Mouse (Mus musculus) forebrain, embryonic 12.5 days (tissue): Measurements from ENCODE around the gene Efna5. TPM values are rescaled to one million over a fixed set of nuclear protein-coding genes. Genes with fewer than 3 reads are reported as not detected.

ENCODE experiments used
- ATAC-seq: fragments of 200-750 bp; cut with Nextera tagmentation; 2 replicates; pipeline ENCODE4 v1.8.0; 2017; ENCODE audit warnings: moderate TSS enrichment; ENCODE audit not compliant: low FRiP score
- H3K27ac ChIP-seq: fragments of 300-500 bp; sonication (generic); 2 replicates; pipeline ENCODE4 v1.5.1; 2016; ENCODE audit warnings: mild to moderate bottlenecking
- H3K27me3 ChIP-seq: fragments of 300-500 bp; sonication (generic); 2 replicates; pipeline ENCODE4 v1.6.1; 2016; ENCODE audit warnings: mild to moderate bottlenecking
- H3K36me3 ChIP-seq: fragments of 300-500 bp; sonication (generic); replicated peaks from 2 replicates; pipeline ENCODE4 v1.6.1; 2016; ENCODE audit warnings: mild to moderate bottlenecking
- H3K4me1 ChIP-seq: fragments of 300-500 bp; sonication (generic); 2 replicates; pipeline ENCODE4 v1.6.1; 2016
- H3K4me2 ChIP-seq: fragments of 300-500 bp; sonication (generic); 2 replicates; pipeline ENCODE4 v1.6.1; 2016; ENCODE audit warnings: mild to moderate bottlenecking, moderate library complexity
- H3K4me3 ChIP-seq: fragments of 300-500 bp; sonication (generic); replicated peaks from 2 replicates; pipeline ENCODE4 v1.5.1; 2016; ENCODE audit warnings: mild to moderate bottlenecking
- H3K9ac ChIP-seq: fragments of 300-500 bp; sonication (generic); 2 replicates; pipeline ENCODE4 v1.6.1; 2016; ENCODE audit warnings: mild to moderate bottlenecking
- H3K9me3 ChIP-seq: fragments of 300-500 bp; sonication (generic); 2 replicates; pipeline ENCODE4 v1.6.1; 2016
- WGBS: fragments of 180-500 bp; shearing (Covaris S2); methylation state at CpG from one replicate; pipeline ENCODE4 v1.1.7; 2016; 5-methylcytosine and 5-hydroxymethylcytosine counted together
- polyA plus RNA-seq: library from polyadenylated mRNA; unstranded; fragments of >200 nt; fragmentation: Nextera tagmentation; extraction: Ambion mirVana; gene quantifications from 2 replicates; pipeline ENCODE4 v1.2.1, GENCODE M21; 2016

Gene Efna5
- polyA plus RNA-seq, 1 experiment from 2014 or later, result 45.7 TPM

DNA sequence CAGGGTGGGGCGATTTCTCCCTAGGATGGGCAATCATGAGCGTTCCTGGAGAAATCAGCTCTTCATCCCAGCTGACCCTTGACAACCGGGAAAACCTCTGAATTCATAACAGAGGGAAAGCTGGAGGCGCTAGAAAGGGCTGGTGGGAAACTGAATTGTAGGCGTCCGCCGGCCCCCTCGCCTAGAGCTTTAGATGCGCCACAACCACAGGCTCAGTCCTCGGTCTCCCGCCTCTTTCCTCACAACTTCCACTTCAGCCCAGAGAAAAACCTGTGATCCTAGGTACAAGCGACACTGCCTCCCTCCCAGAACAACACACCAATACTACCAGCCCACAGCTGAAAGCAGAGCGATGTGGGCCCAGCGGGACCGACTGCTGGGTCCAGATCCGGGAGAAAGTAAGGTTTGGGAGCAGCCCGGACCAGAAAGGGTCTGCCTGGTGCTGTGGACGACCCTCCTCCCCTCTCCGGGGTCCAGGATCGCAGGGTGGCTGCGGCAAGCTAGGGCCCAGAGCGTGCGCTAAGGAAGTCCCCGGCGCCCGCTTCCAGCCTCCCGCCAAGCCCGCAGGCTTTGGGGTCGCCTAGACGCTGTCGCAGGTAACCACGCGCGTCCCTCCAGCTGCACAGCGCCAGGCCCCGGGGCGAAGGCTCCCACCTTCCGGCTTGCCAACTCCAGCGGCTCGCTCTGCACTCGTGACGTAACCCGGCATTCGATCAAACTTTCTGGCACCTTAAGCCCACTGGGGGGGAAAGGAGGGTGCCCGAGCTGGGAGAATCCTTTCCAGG lies 1.4 kb downstream of the Efna5 start:
- H3K9ac ChIP-seq, result peak overlapping the region; percentile 91
- H3K4me1 ChIP-seq, result peaks cover 21% of the 10 kb centered on the region
- H3K4me2 ChIP-seq, result peak overlapping the region; percentile 80
- H3K4me3 ChIP-seq, result peak overlapping the region; percentile 86
- WGBS, result under 1% methylated on average over 45 of the region's 45 CpGs
- H3K36me3 ChIP-seq, result no peaks in the 10 kb centered on the region
- no peaks in the 10 kb centered on the region for H3K9me3 ChIP-seq
- peak overlapping the region; percentile 93 for H3K27ac ChIP-seq
- peaks cover 22% of the 10 kb centered on the region for H3K27me3 ChIP-seq
- peak; percentile 3 for ATAC-seq

DNA sequence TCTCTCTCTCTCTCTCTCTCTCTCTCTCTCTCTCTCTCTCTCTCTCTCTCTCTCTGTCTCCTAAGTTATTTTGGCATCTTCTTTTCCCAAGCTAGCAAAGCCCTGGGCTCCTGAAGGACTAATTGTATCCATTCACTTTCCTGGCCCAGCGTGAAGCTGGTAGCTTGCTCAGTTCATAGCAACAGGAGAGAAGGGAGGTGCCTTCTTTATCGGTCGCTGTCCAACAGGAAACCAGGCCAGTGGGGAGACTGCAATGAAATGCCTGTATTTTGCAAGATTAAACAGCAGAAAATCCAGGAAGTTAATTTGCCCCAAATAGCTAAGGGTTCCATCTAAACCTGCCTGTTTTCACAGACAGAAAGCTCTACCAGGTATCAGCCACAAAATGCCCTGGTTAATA lies 5.4 kb downstream of the Efna5 start:
- no peak for ATAC-seq
- H3K4me1 ChIP-seq, result peaks cover 44% of the 10 kb centered on the region
- no peaks in the 10 kb centered on the region for H3K36me3 ChIP-seq
- no peak overlapping the region for H3K4me3 ChIP-seq
- WGBS, result 4% methylated on average over 3 of the region's 3 CpGs
- no peak overlapping the region for H3K9ac ChIP-seq
- H3K4me2 ChIP-seq, result no peak overlapping the region
- H3K27ac ChIP-seq, result no peak overlapping the region
- no peaks in the 10 kb centered on the region for H3K9me3 ChIP-seq
- H3K27me3 ChIP-seq, result peaks cover 44% of the 10 kb centered on the region

DNA sequence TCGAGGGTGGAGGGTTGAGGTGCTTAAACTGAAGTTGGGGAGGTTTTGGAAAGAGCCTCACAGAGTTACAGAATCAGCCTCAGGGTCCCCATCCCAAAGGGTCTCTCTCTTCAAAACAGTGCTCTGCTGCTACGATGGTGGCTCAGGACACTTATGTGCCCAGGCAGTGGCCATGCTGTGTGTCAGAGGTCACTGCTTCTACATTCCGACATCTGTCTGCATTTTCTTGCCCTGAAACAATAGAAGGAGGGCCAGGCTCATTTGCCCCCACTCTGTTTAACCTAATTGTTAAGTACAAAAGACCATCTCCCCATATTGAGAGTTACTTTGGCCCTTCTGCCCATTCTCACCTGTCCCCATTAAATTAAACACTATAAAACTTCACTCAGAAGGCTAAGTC lies 9.2 kb downstream of the Efna5 start:
- no peak overlapping the region for H3K9ac ChIP-seq
- peaks cover 42% of the 10 kb centered on the region for H3K27me3 ChIP-seq
- no peaks in the 10 kb centered on the region for H3K9me3 ChIP-seq
- H3K4me2 ChIP-seq, result peak overlapping the region; percentile 6; the same call in 1 of the 2 replicates
- ATAC-seq, result peak; percentile 36; the same call in 1 of the 2 replicates
- 5% methylated on average over 3 of the region's 3 CpGs for WGBS
- no peak overlapping the region for H3K27ac ChIP-seq
- peaks cover 39% of the 10 kb centered on the region for H3K4me1 ChIP-seq
- H3K4me3 ChIP-seq, result no peak overlapping the region
- H3K36me3 ChIP-seq, result no peaks in the 10 kb centered on the region

DNA sequence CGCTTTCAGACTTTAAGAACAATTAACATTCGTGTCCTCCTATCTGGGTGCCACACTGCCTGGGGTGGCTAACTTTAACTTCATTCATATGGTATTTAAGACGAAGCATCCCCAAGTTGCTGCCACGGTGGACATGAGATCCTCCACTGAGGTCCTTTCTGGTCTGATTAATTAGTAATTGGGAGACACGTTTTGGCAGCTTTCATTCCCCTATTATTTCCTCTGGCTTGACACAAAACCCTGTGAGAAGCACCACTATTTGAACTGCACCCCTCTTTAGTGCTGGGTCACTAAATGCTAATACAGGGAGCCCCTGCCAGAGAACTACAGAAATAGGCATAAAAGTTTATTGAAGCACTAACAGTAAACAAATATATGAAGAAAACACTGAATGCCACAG lies 9.9 kb downstream of the Efna5 start:
- ATAC-seq, result peak; percentile 71
- no peak overlapping the region for H3K9ac ChIP-seq
- 9% methylated on average over 5 of the region's 5 CpGs for WGBS
- no peak overlapping the region for H3K4me3 ChIP-seq
- H3K4me2 ChIP-seq, result no peak overlapping the region
- peaks cover 43% of the 10 kb centered on the region for H3K27me3 ChIP-seq
- H3K27ac ChIP-seq, result no peak overlapping the region
- no peaks in the 10 kb centered on the region for H3K36me3 ChIP-seq
- H3K9me3 ChIP-seq, result no peaks in the 10 kb centered on the region
- peaks cover 37% of the 10 kb centered on the region for H3K4me1 ChIP-seq

DNA sequence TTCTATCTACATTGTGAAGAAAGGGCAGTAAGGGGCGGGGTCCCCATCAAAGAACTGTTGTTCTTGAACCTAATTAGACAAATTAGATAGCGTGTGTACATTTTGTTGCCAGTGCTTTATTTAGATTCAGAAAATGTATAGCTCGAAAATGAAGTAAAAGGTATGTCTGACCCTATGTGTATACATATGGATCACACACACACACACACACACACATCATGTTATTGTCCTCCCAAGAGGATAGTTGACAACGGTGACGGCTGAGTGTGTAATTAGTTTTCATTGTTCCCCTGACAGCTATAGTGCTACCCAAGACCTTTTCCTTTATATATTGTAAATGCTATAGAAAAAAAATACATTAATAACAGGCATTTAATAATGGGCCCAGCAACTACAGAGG lies 10.7 kb downstream of the Efna5 start:
- 27% methylated on average over 5 of the region's 5 CpGs for WGBS

DNA sequence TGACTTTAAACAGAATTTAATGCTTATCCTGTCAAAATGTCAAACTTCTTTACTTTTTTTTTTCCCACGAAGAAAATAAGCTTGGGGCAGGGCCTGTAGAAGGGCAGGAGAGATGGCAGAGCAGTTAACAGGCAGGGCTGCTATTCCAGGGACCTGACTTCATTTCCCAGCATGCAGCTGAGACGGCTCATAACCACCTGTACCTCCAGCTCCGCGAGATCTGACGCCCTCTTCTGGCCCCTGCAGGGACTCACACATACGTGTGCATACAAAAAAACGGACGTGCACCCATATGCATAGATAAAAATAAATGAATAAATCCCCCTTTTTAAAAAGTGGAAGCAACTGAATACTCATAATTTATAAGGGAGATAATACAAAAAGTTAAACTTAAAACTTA lies 16.2 kb downstream of the Efna5 start:
- no peaks in the 10 kb centered on the region for H3K36me3 ChIP-seq
- H3K9me3 ChIP-seq, result no peaks in the 10 kb centered on the region
- H3K9ac ChIP-seq, result no peak overlapping the region
- no peak overlapping the region for H3K4me3 ChIP-seq
- no peak for ATAC-seq
- H3K4me2 ChIP-seq, result no peak overlapping the region
- H3K27me3 ChIP-seq, result peaks cover 18% of the 10 kb centered on the region; the same call in 1 of the 2 replicates
- H3K4me1 ChIP-seq, result peaks cover 28% of the 10 kb centered on the region
- 93% methylated on average over 8 of the region's 8 CpGs for WGBS
- H3K27ac ChIP-seq, result no peak overlapping the region

More for the DNA sequence above, 10.7 kb downstream of the Efna5 start:
- Histone ChIP-seq H3K27me3 (peaks cover 37% of the 10 kb centered on the region), H3K4me3 (no peak overlapping the region), H3K36me3 (no peaks in the 10 kb centered on the region), H3K9me3 (no peaks in the 10 kb centered on the region), H3K9ac (no peak overlapping the region), H3K4me2 (no peak overlapping the region), H3K27ac (no peak overlapping the region), H3K4me1 (peaks cover 32% of the 10 kb centered on the region)
- peak; percentile 59; the same call in 1 of the 2 replicates for ATAC-seq

DNA sequence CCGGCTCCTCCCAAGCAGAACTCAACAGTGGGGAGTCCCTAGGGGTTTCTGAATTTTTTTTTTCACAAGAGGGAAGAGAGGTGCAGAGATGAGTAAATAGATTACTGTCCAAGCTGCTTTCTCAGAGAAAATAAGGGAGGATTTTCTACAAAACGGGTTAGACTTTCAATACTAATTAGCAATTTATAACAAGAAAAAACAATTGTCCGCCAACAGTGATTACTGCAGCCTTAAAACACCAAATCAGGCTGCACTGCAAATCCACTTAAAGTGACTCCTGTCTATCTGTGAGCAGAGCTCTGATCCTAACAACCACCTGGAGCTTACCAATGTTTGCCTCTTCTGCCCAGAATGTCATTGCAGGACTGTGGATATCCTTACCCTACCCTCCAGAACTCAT lies 18.1 kb downstream of the Efna5 start:
- ATAC-seq, result no peak
- no peak overlapping the region for H3K4me3 ChIP-seq
- peak overlapping the region; percentile 73 for H3K27ac ChIP-seq
- H3K9ac ChIP-seq, result no peak overlapping the region
- no peaks in the 10 kb centered on the region for H3K36me3 ChIP-seq
- H3K9me3 ChIP-seq, result no peaks in the 10 kb centered on the region
- 0 out of 2 replicates have a peak, but pooled peaks cover 7% of the 10 kb centered on the region for H3K27me3 ChIP-seq
- 34% methylated on average over 3 of the region's 3 CpGs for WGBS
- peaks cover 28% of the 10 kb centered on the region for H3K4me1 ChIP-seq
- H3K4me2 ChIP-seq, result no peak overlapping the region; the same call in 1 of the 2 replicates

DNA sequence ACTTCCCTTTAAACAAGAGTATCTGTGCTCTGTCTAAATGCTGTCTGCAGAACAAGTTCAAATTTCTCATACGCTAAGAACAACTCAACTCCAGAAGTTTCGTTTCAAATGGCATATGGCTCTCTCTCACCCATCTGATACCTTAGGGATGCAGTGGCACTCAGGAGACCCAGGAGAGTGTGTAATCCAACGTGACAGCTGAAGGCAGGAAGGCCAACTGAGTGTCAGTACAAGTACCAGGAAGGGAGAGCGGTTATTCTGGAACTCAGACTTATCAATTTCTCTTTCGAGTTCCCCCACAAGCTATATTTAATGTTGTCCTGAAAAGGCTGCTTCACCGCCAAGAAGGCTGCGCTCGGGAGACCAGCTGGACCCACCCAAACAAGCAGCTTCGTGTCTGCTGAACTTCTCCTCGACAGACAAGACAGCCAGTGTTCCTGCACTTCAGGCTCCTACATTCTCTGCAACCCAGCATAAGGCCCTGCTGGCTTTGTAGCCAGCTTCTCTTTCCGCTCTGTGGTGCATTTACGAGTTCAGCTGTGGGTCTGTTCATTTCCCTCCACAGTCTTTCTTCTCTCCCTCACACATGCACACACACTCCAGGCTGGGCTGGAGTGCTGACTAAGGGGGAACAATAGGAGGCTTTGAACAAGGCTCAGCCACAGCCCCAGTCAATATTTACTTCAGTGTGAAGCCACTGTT lies 18.7 kb downstream of the Efna5 start:
- peak overlapping the region; percentile 73 for H3K27ac ChIP-seq
- no peaks in the 10 kb centered on the region for H3K9me3 ChIP-seq
- peak overlapping the region; percentile 17; the same call in 1 of the 2 replicates for H3K9ac ChIP-seq
- H3K4me1 ChIP-seq, result peaks cover 28% of the 10 kb centered on the region
- H3K27me3 ChIP-seq, result 0 out of 2 replicates have a peak, but pooled peaks cover 7% of the 10 kb centered on the region
- 35% methylated on average over 12 of the region's 12 CpGs for WGBS
- ATAC-seq, result peak; percentile 72; the same call in 1 of the 2 replicates
- H3K36me3 ChIP-seq, result no peaks in the 10 kb centered on the region
- peak overlapping the region; percentile 10; the same call in 1 of the 2 replicates for H3K4me2 ChIP-seq
- H3K4me3 ChIP-seq, result no peak overlapping the region

DNA sequence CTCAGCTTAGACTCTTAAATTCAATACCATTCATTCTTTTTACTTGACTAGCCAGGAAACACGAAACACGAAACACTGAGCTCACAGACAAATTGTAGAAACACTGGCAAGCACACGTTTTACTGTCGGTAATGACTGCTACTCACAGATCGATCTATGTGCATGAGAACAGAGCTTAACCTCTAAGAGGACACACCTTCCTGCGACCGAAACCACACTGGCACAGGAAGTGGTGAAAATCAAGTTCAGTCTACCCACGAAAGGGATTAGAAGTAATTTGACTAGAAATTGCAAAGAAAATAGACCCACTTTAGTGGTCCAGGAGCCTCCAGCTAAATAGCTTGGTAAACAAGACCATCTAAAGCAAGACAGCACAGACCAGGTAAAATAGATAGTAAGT lies 23.8 kb downstream of the Efna5 start:
- no peaks in the 10 kb centered on the region for H3K36me3 ChIP-seq
- H3K9me3 ChIP-seq, result no peaks in the 10 kb centered on the region
- no peak overlapping the region for H3K27ac ChIP-seq
- H3K27me3 ChIP-seq, result peaks cover 15% of the 10 kb centered on the region; the same call in 1 of the 2 replicates
- H3K4me3 ChIP-seq, result no peak overlapping the region
- ATAC-seq, result no peak
- WGBS, result 80% methylated on average over 8 of the region's 8 CpGs
- H3K9ac ChIP-seq, result no peak overlapping the region
- peaks cover 39% of the 10 kb centered on the region for H3K4me1 ChIP-seq
- H3K4me2 ChIP-seq, result no peak overlapping the region

DNA sequence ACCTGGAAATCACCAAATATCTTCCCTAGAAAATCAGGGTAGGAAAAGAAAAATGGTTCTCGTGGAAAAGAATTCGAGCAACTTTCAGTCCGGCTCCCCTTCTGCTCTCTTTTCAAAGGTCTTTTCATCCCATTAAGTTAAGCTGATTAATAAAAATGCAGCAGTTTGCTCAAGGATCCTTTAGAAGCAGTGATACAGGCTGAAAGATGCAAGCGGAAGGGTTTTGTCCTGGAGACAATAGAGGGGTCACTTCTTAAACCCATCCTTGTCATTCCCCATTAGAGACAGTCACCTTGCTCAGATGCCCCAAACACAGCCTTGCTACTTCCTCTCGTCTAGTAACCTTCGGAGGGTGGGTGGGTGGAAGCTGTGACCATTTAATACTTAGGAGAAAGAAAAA lies 27.4 kb downstream of the Efna5 start:
- Histone ChIP-seq H3K9ac (no peak overlapping the region), H3K4me3 (no peak overlapping the region), H3K27me3 (peaks cover 15% of the 10 kb centered on the region; the same call in 1 of the 2 replicates), H3K9me3 (no peaks in the 10 kb centered on the region), H3K4me1 (peaks cover 42% of the 10 kb centered on the region), H3K4me2 (peak overlapping the region; percentile 44), H3K36me3 (no peaks in the 10 kb centered on the region), H3K27ac (0 out of 2 replicates have a peak overlapping the region, but pooled peaks have one; percentile 43)
- no peak for ATAC-seq
- WGBS, result 3% methylated on average over 6 of the region's 6 CpGs

DNA sequence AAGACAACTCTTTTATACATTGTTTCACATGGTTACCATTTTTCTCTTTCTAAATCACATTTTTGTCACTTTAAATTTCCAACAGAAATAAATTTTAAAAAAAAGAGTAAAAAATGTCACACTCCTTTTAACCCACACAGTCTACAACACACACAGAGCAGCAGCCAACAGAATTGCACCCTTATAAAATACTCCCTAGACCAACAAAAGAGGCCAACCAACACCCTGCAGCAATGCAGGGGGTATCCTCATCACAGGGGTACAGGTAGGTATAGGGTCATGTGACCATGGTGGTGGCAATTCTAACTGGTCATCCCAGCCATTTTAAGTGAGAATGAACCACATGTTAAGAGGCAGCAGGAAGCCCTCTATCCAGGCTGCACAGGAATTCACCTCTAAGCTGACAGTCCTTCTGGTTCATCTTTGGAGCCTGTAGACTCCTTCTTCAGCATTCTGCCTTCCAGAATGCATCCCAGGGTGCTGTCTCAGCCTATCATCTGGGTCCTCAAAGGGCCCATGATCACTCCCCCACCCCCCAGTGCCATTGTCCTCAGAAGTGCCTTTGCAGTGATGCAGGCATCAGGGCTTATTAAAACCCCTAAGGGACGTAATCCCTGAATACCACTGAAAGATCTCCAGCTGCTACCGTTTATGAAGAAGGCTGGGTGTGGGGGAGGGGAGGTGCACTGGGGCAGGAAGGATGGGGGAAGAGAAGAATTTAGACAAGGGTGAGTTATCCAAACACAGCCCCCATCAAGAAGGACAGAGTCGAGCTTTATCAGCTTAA lies 28.1 kb downstream of the Efna5 start:
- no peaks in the 10 kb centered on the region for H3K9me3 ChIP-seq
- H3K36me3 ChIP-seq, result no peaks in the 10 kb centered on the region
- WGBS, result 0% methylated on average over 3 of the region's 3 CpGs
- H3K4me3 ChIP-seq, result no peak overlapping the region
- peak overlapping the region; percentile 43 for H3K27ac ChIP-seq
- peak overlapping the region; percentile 44 for H3K4me2 ChIP-seq
- H3K9ac ChIP-seq, result no peak overlapping the region
- peaks cover 15% of the 10 kb centered on the region; the same call in 1 of the 2 replicates for H3K27me3 ChIP-seq
- H3K4me1 ChIP-seq, result peaks cover 42% of the 10 kb centered on the region
- ATAC-seq, result peak; percentile 63

DNA sequence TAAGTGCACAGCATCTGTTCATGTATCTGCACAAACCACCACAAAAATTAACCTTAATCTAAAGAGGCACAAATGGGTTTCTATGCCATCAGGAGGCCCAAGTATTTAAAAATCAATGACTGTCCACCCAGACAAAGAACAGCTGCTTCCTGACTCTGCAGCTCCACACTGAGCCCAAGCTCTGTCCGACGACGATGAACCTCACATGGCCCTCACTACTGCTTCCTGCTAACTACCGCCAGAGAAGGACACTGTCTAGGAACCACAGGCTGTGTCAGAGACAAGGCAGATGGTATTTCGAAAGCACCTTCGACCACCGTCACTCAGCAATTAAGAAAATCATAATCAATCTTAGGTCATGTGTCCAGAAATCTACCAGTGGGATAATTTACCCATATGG lies 29.8 kb downstream of the Efna5 start:
- Histone ChIP-seq H3K27me3 (peaks cover 13% of the 10 kb centered on the region; the same call in 1 of the 2 replicates), H3K27ac (no peak overlapping the region), H3K9ac (no peak overlapping the region), H3K4me1 (peaks cover 44% of the 10 kb centered on the region), H3K4me3 (no peak overlapping the region), H3K9me3 (no peaks in the 10 kb centered on the region), H3K4me2 (no peak overlapping the region), H3K36me3 (no peaks in the 10 kb centered on the region)
- no peak for ATAC-seq
- WGBS, result 49% methylated on average over 7 of the region's 7 CpGs
